8 mouse cellular contexts compared by ENCODE assay signal in genomic region chr1:131708338-131708737, GRCm38 (mm10). TPM values are rescaled to one million over a fixed set of nuclear protein-coding genes. Genes with fewer than 3 reads are reported as not detected.
DNase-seq lines count a peak whose midpoint lies in the region; ATAC-seq lines count a peak whose summit lies in the region.

No protein-coding gene starts in this region.

- H3K27me3 ChIP-seq in heart, embryonic 11.5 days (ENCODE audit: control insufficient read depth, insufficient read depth, low read length) = no peaks in the 10 kb centered on the region

- H3K36me3 ChIP-seq in heart, embryonic 11.5 days (ENCODE audit: control insufficient read depth, insufficient read depth, low read length) = no peaks in the 10 kb centered on the region

- no peak overlapping the region for H3K4me2 ChIP-seq in heart, embryonic 11.5 days

- ATAC-seq in heart, embryonic 11.5 days (replicated peaks; ENCODE audit: insufficient number of reproducible peaks, low FRiP score, low TSS enrichment) = no peak
- peak; percentile 85 for ATAC-seq in common myeloid progenitor, adult 5-6 weeks (replicated peaks; ENCODE audit: low read depth, poor library complexity, severe bottlenecking)

- no peak overlapping the region for H3K9ac ChIP-seq in heart, embryonic 11.5 days (ENCODE audit: low read depth, low read length)

- H3K9me3 ChIP-seq in heart, embryonic 11.5 days (replicated peaks; ENCODE audit: control insufficient read depth, low read length) = no peaks in the 10 kb centered on the region

- no peak overlapping the region for H3K4me3 ChIP-seq in heart, embryonic 11.5 days (ENCODE audit: low read depth, low read length)

- no peaks in the 10 kb centered on the region for H3K4me1 ChIP-seq in heart, embryonic 11.5 days (ENCODE audit: control insufficient read depth, insufficient read depth, low read length)

- peak; percentile 46 to 81 for DNase-seq in heart, adult 18-20 months
- peak; percentile 77 for DNase-seq in 3T3-L1 (ENCODE audit: low read depth, low spot score)
- peak; percentile 22 for DNase-seq in T-cell, adult 2 months (ENCODE audit: low spot score)
- peak; percentile 71 to 90 for DNase-seq in kidney, postnatal 36 days
- DNase-seq in retina, adult 2 months (ENCODE audit: low read depth, low spot score) = peak; percentile 36
- DNase-seq in yolk sac, embryonic 10.5 days (ENCODE audit: low spot score) = no peak

- H3K27ac ChIP-seq in heart, embryonic 11.5 days (ENCODE audit: low read depth, low read length) = no peak overlapping the region

- 20% methylated on average over 4 of the region's 4 CpGs for WGBS in heart, embryonic 11.5 days (ENCODE audit: insufficient replicate concordance)

RNA-seq across cellular contexts. Expression of gene Rab7b, which starts 19.8 kb away (rescaled TPM):
- 1 to 10 TPM; 2.9 to 3.4 TPM for total RNA-seq in heart, adult 18-20 months (2021)
- 1.1 and 1.4 TPM in 2 replicates for polyA plus RNA-seq in heart, embryonic 11.5 days (2014; fragmentation: Nextera tagmentation; extraction: Ambion mirVana)
- 10.5 and 11.4 TPM in 2 replicates for total RNA-seq in common myeloid progenitor, adult 5-6 weeks (2017)

RNA-seq across cellular contexts. Expression of gene Slc26a9, which starts 35.5 kb away (rescaled TPM):
- under 1 TPM in 1 of 2 experiments, not detected in 1; 0.15 TPM for total RNA-seq in heart, adult 18-20 months (2021)
- not detected in 2 replicates for polyA plus RNA-seq in heart, embryonic 11.5 days (2014; fragmentation: Nextera tagmentation; extraction: Ambion mirVana)
- not detected in 2 replicates for total RNA-seq in common myeloid progenitor, adult 5-6 weeks (2017)
